Mouse (Mus musculus) lung, embryonic 14.5 days (tissue): ENCODE measurements around the gene Cluap1. TPM values are rescaled to one million over a fixed set of nuclear protein-coding genes. Genes with fewer than 3 reads are reported as not detected.

ENCODE experiments used
- ATAC-seq: fragments of 200-750 bp; cut with Nextera tagmentation; 2 replicates; pipeline ENCODE4 v1.8.0; 2017; ENCODE audit warnings: mild to moderate bottlenecking, moderate TSS enrichment, moderate library complexity; ENCODE audit not compliant: insufficient read depth
- DNase-seq: peaks from one replicate; pipeline ENCODE4 v3.0.0-alpha.2; 2015
- H3K27ac ChIP-seq: fragments of 300-500 bp; sonication (generic); 2 replicates; pipeline ENCODE4 v1.5.1; 2014; ENCODE audit warnings: low read depth, mild to moderate bottlenecking, moderate library complexity
- H3K27me3 ChIP-seq: fragments of 300-500 bp; sonication (generic); 2 replicates; pipeline ENCODE4 v1.6.1; 2014; ENCODE audit warnings: low read length, control low read depth; ENCODE audit not compliant: insufficient read depth
- H3K36me3 ChIP-seq: fragments of 300-500 bp; sonication (generic); 2 replicates; pipeline ENCODE4 v1.6.1; 2014; ENCODE audit warnings: control low read depth; ENCODE audit not compliant: insufficient read depth
- H3K4me1 ChIP-seq: fragments of 300-500 bp; sonication (generic); 2 replicates; pipeline ENCODE4 v1.6.1; 2014; ENCODE audit warnings: antibody characterized with exemption, control low read depth; ENCODE audit not compliant: insufficient read depth
- H3K4me2 ChIP-seq: fragments of 300-500 bp; sonication (generic); 2 replicates; pipeline ENCODE4 v1.6.1; 2014; ENCODE audit warnings: mild to moderate bottlenecking
- H3K4me3 ChIP-seq: fragments of 300-500 bp; sonication (generic); 2 replicates; pipeline ENCODE4 v1.5.1; 2014; ENCODE audit warnings: low read depth, low read length
- H3K9ac ChIP-seq: fragments of 300-500 bp; sonication (generic); 2 replicates; pipeline ENCODE4 v1.6.1; 2014
- H3K9me3 ChIP-seq: fragments of 300-500 bp; sonication (generic); 2 replicates; pipeline ENCODE4 v1.6.1; 2016; ENCODE audit warnings: low read depth, low read length, control low read depth
- CTCF ChIP-seq: IDR thresholded peaks from 2 replicates; pipeline ENCODE4 v1.5.1; 2016; ENCODE audit warnings: antibody characterized with exemption, low read depth
- WGBS: fragments of 180-500 bp; shearing (Covaris S2); extraction: QIAGEN DNeasy Blood & Tissue Kit; methylation state at CpG from one replicate; pipeline ENCODE4 v1.1.7; 2014; 5-methylcytosine and 5-hydroxymethylcytosine counted together
- polyA plus RNA-seq: library from polyadenylated mRNA; unstranded; fragments of >200 nt; fragmentation: Nextera tagmentation; extraction: Ambion mirVana; gene quantifications from 2 replicates; pipeline ENCODE4 v1.2.1, GENCODE M21; 2014

The Cluap1 gene
- polyA plus RNA-seq, 1 experiment from 2014 or later, result 21.1 TPM

DNA sequence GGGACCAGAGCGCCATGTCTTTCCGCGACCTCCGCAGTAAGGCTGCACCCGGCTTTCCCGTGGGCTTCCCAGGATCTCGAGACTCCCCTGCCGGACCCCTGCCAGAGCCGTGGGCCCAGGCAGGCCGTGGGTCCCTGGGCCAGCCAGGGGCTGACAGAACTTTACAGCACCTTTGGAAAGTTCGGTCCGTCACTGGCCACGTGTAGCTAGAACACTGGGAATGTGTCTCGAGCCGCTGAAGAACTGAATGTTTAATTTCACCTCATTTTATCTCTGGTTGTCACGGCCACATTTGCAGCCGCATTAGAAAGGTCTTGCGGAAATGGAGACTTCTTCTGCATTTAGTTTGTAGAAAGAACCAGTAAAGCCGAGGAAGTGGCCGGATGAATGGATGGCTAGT, 517 bp downstream of the Cluap1 start:
- H3K36me3 ChIP-seq, result peaks cover 36% of the 10 kb centered on the region
- H3K27ac ChIP-seq, result peak overlapping the region; percentile 72
- peak overlapping the region; percentile 75 for H3K9ac ChIP-seq
- no peaks in the 10 kb centered on the region for H3K27me3 ChIP-seq
- ATAC-seq (no peak), DNase-seq (no peak)
- no peaks in the 10 kb centered on the region for H3K9me3 ChIP-seq
- peak overlapping the region; percentile 83 for H3K4me2 ChIP-seq
- WGBS, result 5% methylated on average over 20 of the region's 20 CpGs
- peak overlapping the region; percentile 62 for H3K4me3 ChIP-seq
- TF ChIP-seq CTCF, result no peak
- H3K4me1 ChIP-seq, result no peaks in the 10 kb centered on the region

DNA sequence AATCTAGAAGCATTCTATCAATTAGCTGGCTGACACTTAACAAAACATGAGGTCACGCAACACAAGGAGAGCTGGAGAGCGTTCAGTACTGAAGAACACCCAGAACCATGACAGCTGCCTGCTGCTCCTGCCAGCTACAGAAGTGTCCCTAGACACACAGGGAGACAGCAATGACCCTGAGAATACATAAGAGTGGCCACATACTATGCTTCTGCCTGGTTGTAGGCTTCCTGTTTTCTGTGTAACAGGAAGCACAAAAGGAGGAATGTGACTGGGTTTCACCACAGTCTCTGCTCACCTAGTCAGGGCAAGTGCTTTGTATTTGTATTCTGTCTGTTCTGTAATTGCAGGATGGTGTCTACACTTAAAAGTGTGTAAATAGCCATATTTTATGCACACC, 12.2 kb downstream of the Cluap1 start:
- Histone ChIP-seq H3K4me1 (no peaks in the 10 kb centered on the region), H3K27ac (no peak overlapping the region), H3K4me3 (no peak overlapping the region), H3K27me3 (no peaks in the 10 kb centered on the region), H3K9me3 (no peaks in the 10 kb centered on the region), H3K4me2 (no peak overlapping the region), H3K36me3 (peaks cover 44% of the 10 kb centered on the region), H3K9ac (no peak overlapping the region)
- 85% methylated on average over 2 of the region's 2 CpGs for WGBS
- TF ChIP-seq CTCF, result no peak
- no peak for ATAC-seq
- DNase-seq, result no peak

DNA sequence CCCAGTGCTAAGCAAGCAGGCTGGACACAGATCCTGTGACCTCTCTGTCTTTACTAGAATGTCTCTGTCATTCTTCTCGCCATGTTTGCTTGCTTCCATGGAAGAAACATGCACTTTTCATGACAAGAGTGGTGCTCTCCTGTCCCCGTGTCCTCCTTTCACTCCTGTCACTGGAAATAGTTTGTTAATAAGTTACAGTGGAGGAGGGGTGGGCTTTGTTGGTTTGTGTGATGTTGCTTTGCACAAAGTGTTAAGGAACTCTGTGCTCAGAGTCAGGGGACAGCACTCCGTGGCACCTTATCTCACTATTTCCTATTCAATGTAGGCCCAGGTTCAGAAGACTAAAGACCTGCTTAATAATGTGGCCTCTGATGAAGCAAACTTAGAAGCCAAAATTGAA, 14.9 kb downstream of the Cluap1 start:
- Histone ChIP-seq H3K4me2 (no peak overlapping the region), H3K9ac (no peak overlapping the region), H3K4me3 (no peak overlapping the region), H3K27me3 (no peaks in the 10 kb centered on the region), H3K4me1 (no peaks in the 10 kb centered on the region), H3K9me3 (no peaks in the 10 kb centered on the region), H3K27ac (0 out of 2 replicates have a peak overlapping the region, but pooled peaks have one; percentile 22), H3K36me3 (peaks cover 48% of the 10 kb centered on the region)
- no peak for DNase-seq
- 74% methylated on average over 3 of the region's 3 CpGs for WGBS
- no peak for ATAC-seq
- no peak for TF ChIP-seq CTCF

GRCm38 (mm10) chr16:3923966-3924365, 15.4 kb downstream of the Cluap1 start:
- DNase-seq, result peak; percentile 47
- peak; percentile 66; the same call in 1 of the 2 replicates for ATAC-seq
- Histone ChIP-seq H3K4me2 (no peak overlapping the region), H3K9ac (no peak overlapping the region), H3K36me3 (peaks cover 47% of the 10 kb centered on the region), H3K4me3 (no peak overlapping the region), H3K27me3 (no peaks in the 10 kb centered on the region), H3K27ac (peak overlapping the region; percentile 28; the same call in 1 of the 2 replicates), H3K9me3 (no peaks in the 10 kb centered on the region), H3K4me1 (no peaks in the 10 kb centered on the region)
- WGBS, result 50% methylated on average over 4 of the region's 4 CpGs
- TF ChIP-seq CTCF, result no peak

- peaks cover 37% of the 10 kb centered on the region for H3K36me3 ChIP-seq
- WGBS, result 35% methylated on average over 1 of the region's 1 CpGs
- ATAC-seq, result no peak
These were observed 20.0 kb downstream of the Cluap1 start for GRCm38 (mm10) chr16:3928582-3928981.

GRCm38 (mm10) chr16:3929151-3929550, 20.6 kb downstream of the Cluap1 start:
- ATAC-seq (no peak), DNase-seq (peak; percentile 16)
- H3K4me3 ChIP-seq, result no peak overlapping the region
- no peak overlapping the region for H3K9ac ChIP-seq
- H3K9me3 ChIP-seq, result no peaks in the 10 kb centered on the region
- WGBS, result 81% methylated on average over 7 of the region's 7 CpGs
- H3K36me3 ChIP-seq, result peaks cover 40% of the 10 kb centered on the region
- no peak for TF ChIP-seq CTCF
- no peaks in the 10 kb centered on the region for H3K27me3 ChIP-seq
- H3K4me2 ChIP-seq, result no peak overlapping the region
- no peaks in the 10 kb centered on the region for H3K4me1 ChIP-seq
- no peak overlapping the region for H3K27ac ChIP-seq

More at GRCm38 (mm10) chr16:3928582-3928981, 20.0 kb downstream of the Cluap1 start:
- DNase-seq, result peak; percentile 3
- H3K9ac ChIP-seq, result no peak overlapping the region
- no peaks in the 10 kb centered on the region for H3K27me3 ChIP-seq
- no peak for TF ChIP-seq CTCF
- no peaks in the 10 kb centered on the region for H3K9me3 ChIP-seq
- H3K4me2 ChIP-seq, result no peak overlapping the region
- no peak overlapping the region for H3K4me3 ChIP-seq
- no peaks in the 10 kb centered on the region for H3K4me1 ChIP-seq
- no peak overlapping the region for H3K27ac ChIP-seq

DNA sequence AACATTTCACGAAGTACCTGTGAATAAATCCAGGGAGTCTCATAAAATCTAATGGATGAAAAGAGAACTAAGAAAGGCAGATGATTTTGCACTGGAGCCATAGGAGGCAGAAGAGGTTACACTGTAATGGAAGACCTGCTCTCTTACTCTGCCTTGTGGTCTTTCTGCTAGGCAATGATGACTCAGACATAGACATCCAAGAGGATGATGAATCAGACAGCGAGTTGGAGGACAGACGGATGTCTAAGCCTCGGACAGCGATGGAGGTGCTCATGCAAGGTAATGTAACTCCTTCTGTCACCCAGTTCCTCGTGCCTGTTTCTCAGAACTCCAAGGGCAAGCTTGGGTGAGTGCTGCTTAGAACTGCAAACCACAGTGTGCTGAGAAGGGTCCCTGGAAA, 24.9 kb downstream of the Cluap1 start:
- ATAC-seq, result no peak
- WGBS, result 87% methylated on average over 6 of the region's 6 CpGs

GRCm38 (mm10) chr16:3934091-3934490, 25.5 kb downstream of the Cluap1 start:
- H3K9me3 ChIP-seq, result no peaks in the 10 kb centered on the region
- H3K9ac ChIP-seq, result no peak overlapping the region
- H3K4me2 ChIP-seq, result no peak overlapping the region
- ATAC-seq (no peak), DNase-seq (peak; percentile 6)
- no peak overlapping the region for H3K27ac ChIP-seq
- no peaks in the 10 kb centered on the region for H3K27me3 ChIP-seq
- 86% methylated on average over 1 of the region's 1 CpGs for WGBS
- peaks cover 58% of the 10 kb centered on the region; the same call in 1 of the 2 replicates for H3K36me3 ChIP-seq
- H3K4me3 ChIP-seq, result no peak overlapping the region
- H3K4me1 ChIP-seq, result no peaks in the 10 kb centered on the region
- TF ChIP-seq CTCF, result no peak

More for the DNA sequence above, 24.9 kb downstream of the Cluap1 start:
- TF ChIP-seq CTCF, result no peak
- Histone ChIP-seq H3K4me3 (no peak overlapping the region), H3K4me2 (no peak overlapping the region), H3K36me3 (peaks cover 54% of the 10 kb centered on the region; the same call in 1 of the 2 replicates), H3K9ac (no peak overlapping the region), H3K27me3 (no peaks in the 10 kb centered on the region), H3K4me1 (no peaks in the 10 kb centered on the region), H3K9me3 (no peaks in the 10 kb centered on the region), H3K27ac (no peak overlapping the region)
- DNase-seq, result no peak
